Mouse (Mus musculus) mesoderm, embryonic 11.5 days (tissue): Measurements from ENCODE around the gene Flnb.

ENCODE experiments used
- DNase-seq: peaks from one replicate; pipeline ENCODE4 v3.0.0-alpha.2; 2012; ENCODE audit warnings: low read depth, low spot score

Flnb gene

DNA sequence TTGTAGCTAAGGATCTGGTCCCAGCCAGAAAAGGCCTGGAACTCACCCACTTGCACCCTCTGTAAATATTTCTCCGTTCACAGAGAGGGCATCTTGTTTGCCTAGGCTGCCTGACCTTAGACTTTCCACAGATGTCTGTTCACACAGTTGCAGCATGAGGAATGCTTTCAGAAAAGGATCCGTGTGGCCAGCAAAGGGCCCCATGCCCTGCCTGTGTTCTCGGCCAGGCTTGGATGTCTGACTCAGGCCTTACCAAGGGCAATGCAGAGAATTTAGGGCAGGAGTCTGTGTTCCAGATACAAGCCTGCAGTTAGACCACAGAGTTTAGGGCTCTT, 126.0 kb downstream of the Flnb start:
- no peak for DNase-seq

- DNase-seq = no peak
These were observed 126.7 kb downstream of the Flnb start for GRCm38 (mm10) chr14:7944349-7945039.

DNA sequence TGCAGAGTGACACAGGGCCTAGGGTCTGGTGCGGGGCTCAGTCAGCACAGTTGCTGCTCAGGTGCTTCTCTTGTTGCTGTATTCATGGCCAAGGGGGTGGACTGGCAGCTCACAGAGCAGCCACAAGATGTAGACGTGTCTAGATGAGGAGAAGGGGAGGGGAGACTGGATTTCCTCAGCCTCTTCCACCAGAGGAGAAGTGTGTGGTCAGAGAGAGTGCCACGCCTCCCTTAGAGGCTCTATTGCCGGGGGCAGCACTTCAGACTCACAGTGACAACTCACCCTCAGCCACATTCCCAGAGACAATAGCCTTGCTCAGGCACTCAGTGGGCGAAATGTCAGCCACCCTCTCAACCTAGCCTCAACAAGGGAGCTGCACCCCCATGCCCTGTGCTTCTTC, 127.5 kb downstream of the Flnb start:
- no peak for DNase-seq

- DNase-seq = no peak
These were observed 133.5 kb downstream of the Flnb start for GRCm38 (mm10) chr14:7951234-7951633.

DNA sequence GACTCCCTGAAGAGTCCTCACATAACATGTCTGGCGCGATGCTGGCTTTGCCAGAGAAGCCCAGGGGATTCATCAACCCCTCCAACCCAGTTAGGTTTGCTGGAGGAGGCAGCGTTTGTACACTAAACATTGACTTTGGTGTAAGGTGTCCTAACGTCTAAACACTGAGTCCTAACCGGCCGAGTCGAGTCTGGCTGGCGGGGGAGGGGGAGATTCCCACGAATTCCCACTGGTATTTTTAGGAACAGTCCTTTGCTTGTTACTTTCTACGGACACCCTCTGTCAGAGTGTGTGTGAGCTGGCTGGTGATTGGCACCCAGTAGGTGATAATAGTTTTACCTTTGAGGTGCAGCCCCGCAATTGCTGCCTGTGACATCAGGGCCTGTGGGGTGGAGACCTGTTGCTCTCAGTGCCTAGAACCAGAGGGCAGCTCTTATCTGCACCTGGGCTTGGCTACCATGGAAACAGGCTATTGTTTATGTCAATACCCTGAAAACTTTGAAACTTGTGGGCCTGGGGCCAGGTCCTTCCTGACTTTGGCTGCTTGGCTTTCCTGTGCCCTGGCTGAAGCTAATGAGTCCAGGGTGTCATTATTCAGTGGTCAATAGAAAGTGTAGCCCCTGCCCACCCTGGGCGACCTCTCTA, 135.0 kb downstream of the Flnb start:
- DNase-seq = peak; percentile 39

- peak; percentile 35 for DNase-seq
These were observed 136.3 kb downstream of the Flnb start for GRCm38 (mm10) chr14:7954071-7954471.

GRCm38 (mm10) chr14:7956427-7956826, 138.7 kb downstream of the Flnb start:
- DNase-seq = no peak

- DNase-seq = peak; percentile 24
These were observed 139.3 kb downstream of the Flnb start, which contains the start of gene Gm45521 for GRCm38 (mm10) chr14:7957049-7957448. Gene Gm45521, plus strand, starts transcription at chr14:7957288.

- peak; percentile 33 for DNase-seq
These were observed 142.9 kb downstream of the Flnb start for GRCm38 (mm10) chr14:7960616-7961015.

DNA sequence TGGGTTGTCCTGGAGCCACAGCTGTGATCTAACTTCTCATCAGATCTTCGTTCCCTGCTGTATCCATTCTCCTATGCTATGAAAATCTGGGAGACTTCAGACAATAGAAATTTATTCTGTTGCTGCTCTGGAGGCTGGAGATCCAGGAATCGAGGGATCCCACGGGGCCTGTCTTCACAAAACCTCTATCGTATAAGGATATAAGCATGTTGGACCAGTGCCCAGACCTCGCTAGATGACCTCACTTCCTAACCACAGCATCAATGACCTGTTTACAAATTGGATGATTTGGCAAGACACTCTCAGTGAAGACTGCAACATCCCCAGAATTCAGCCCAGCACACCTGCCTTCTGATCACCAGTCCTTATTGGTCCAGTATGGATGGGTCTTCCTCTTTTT, 144.0 kb downstream of the Flnb start:
- DNase-seq = no peak

- DNase-seq = no peak
These were observed 144.9 kb downstream of the Flnb start for GRCm38 (mm10) chr14:7962626-7963025.

DNA sequence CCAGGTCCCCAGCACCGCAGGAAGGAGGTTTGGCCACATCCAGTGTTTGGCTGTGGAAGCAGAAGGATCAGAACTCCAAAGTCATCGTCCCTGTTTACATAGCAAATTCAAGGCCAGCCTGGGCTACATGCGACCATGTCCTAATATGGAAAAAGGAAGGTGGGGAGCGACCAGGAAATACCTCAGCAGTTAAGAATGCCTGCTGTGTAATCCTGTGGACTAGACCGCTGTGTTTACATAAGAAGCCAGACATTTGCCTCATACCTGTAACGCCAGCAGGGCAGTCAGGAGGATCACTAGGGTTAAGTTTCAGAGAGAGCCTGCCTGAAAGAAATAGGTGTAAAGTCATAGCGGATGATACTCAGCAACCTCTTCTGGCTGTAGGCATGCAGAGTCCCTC, 145.4 kb downstream of the Flnb start:
- no peak for DNase-seq

GRCm38 (mm10) chr14:7964219-7964889, 146.6 kb downstream of the Flnb start:
- DNase-seq = peak; percentile 85

DNA sequence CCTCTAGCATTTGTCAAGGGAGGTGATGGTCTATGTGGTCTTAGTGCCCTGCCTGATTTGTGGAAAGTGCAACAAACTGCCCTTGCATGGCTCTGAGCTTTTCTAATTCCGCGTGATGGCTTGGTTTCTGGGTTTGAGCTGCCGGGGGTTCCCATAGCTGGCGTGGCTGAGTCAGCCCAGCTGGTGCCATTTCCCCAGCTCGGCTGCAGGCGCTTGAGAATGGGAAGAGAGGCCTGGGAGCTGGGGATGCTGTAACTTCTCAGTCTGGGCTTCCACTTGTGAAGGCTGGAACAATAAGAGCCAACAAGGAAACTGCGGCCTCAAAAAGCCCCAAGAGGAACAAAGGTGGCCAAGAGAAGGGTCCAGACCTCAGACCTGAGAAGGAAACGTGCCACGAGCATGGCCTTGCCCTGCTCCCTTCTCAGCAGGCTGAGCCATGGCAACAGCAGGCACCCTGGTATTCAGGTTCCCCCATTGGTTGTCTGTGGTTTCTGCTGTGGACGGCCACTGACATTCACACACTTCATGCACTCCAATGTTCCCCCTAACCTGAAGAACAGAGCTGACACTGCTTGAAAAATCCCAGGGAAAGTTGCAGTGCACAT, 154.2 kb downstream of the Flnb start:
- no peak for DNase-seq

GRCm38 (mm10) chr14:7974643-7975042, 156.9 kb downstream of the Flnb start:
- DNase-seq = no peak

GRCm38 (mm10) chr14:7975177-7975576, 157.4 kb downstream of the Flnb start:
- DNase-seq = no peak

DNA sequence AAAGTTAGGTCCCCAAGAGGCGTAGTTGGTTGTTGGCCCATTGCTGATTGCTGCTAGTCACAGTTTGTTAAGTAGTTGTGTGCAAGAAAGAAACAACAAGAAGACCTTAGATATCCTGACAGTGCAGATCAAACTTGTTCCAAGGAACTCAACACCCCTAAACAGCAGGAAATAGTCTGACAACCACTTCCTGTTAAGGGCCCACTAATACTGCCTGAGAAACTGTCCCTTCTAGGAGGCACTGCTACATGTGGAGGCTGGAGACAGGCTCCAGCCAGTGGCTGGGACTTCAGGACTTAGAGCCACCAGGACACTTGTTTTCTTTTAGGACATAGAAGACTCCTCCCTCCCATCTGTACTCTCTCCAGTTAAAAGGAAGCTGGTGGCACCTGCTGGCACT, 159.7 kb downstream of the Flnb start:
- no peak for DNase-seq

DNA sequence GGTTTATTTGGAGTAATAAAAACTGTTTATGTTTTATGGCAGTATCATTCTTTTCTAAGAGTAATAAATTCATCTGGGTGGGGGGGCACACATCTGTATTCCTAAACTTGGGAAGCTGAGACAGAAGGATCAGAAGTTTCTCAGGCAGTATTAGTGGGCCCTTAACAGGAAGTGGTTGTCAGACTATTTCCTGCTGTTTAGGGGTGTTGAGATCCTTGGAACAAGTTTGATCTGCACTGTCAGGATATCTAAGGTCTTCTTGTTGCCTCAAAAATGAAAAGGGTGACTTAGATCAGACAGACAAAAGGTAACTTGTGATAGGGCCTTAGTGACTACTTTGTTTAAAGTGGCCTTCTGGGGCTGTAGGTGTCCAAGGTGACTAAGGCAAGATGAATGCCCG, 160.4 kb downstream of the Flnb start:
- no peak for DNase-seq

DNA sequence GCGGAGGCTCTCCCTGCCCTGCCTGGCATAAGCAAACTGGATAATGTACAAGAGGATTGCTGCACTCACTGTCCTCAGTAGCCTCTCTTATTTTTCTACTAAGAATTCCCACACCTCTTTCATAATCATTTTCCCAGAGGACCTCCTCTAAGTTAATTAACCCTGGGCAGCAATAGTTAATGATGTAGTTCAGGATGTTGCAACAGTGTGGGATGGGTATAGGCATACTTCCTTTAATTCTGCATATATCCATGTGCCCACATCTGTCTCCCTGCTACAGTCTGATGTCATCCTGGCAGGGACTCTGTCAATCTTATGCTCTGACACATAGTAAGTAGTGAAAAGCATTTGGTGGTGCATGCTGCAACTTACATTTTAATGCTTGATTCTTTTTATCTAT, 163.5 kb downstream of the Flnb start:
- no peak for DNase-seq

DNA sequence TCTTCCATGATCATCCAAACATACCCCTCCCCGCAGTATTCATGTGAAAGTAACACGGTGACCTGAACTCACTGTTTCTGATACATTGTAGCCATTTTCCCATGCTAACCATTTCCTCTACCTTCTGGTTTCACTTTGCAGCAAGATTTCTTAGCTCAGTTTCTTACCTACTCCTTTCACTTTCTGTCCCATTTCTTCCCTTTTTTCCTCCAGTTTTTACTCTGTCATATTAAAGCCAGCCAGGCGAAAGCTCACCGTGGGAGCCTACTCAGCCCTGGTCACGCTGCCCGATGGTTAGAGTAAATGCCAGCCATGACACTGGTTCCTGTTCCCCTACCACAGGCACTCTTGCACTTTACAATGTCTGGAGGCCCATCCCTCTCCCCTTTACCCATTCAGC, 169.2 kb downstream of the Flnb start:
- DNase-seq = no peak

DNA sequence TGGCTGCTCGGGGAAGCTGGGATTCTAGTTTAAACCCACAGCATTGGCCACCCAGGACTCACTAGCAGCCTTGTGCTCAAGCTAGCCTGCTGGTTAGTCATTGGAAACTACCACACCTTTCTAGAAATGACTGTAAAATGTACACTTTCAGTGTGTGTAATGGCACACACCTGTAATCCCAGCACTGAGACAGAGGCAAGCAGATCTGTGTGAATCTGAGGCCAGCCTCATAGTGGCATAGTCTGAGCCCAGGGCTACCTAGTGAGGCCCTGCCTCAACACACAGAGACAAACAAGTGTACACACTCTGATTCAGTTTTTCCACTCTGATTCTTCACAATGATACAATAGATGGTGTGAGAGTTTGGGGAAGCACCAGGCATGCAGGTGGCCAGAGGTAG, 171.6 kb downstream of the Flnb start:
- DNase-seq = no peak

DNA sequence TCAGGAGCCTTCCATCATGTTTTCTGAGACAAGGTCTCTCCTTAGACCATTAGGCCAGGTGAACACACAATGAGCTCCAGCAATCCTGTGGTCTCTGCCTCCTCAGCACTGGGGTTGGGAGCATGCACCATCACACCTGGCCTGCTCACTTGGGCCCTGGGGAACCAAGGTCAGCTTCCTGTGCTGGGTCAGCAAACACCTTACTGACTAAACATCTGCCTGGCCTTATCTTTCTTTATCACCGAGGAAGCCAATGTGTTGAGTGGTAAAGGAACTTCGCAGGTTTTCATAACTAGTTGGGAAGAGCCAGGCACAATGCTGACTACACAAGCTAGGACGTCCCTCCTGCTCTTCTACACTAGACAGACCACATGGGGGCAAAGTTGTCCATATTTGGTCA, 172.2 kb downstream of the Flnb start:
- DNase-seq = no peak
